Mouse (Mus musculus) embryo, embryonic 11.5 days (tissue): ENCODE results near the gene Raf1.
A peak's percentile ranks its signal among the peaks of the same experiment; 100 is the strongest.

ENCODE experiments used
- DNase-seq: peaks from one replicate; pipeline ENCODE4 v3.0.0-alpha.2; 2012; ENCODE audit warnings: low read depth, low spot score

Gene Raf1

GRCm38 (mm10) chr6:115619818-115620217, 56.6 kb downstream of the Raf1 start:
- DNase-seq = no peak

GRCm38 (mm10) chr6:115615983-115616382, 60.5 kb downstream of the Raf1 start:
- no peak for DNase-seq

GRCm38 (mm10) chr6:115613793-115614192, 62.6 kb downstream of the Raf1 start:
- no peak for DNase-seq

GRCm38 (mm10) chr6:115610301-115610700, 66.1 kb downstream of the Raf1 start:
- no peak for DNase-seq

GRCm38 (mm10) chr6:115609121-115609520, 67.3 kb downstream of the Raf1 start:
- no peak for DNase-seq

GRCm38 (mm10) chr6:115607429-115607828, 69.0 kb downstream of the Raf1 start:
- no peak for DNase-seq

GRCm38 (mm10) chr6:115606461-115606860, 70.0 kb downstream of the Raf1 start:
- DNase-seq = no peak

- peak; percentile 82 for DNase-seq
These were observed 74.5 kb downstream of the Raf1 start, which contains the start of gene Mkrn2 for GRCm38 (mm10) chr6:115601715-115602523. Gene Mkrn2 (plus strand): TSS chr6:115601902.

GRCm38 (mm10) chr6:115601322-115601714, 75.1 kb downstream of the Raf1 start:
- no peak for DNase-seq

- DNase-seq = no peak
These were observed 80.8 kb downstream of the Raf1 start for GRCm38 (mm10) chr6:115595667-115596066.

GRCm38 (mm10) chr6:115594463-115594862, 82.0 kb downstream of the Raf1 start:
- DNase-seq = no peak

- no peak for DNase-seq
These were observed 83.2 kb downstream of the Raf1 start for GRCm38 (mm10) chr6:115593252-115593651.

- no peak for DNase-seq
These were observed 84.0 kb downstream of the Raf1 start, which contains the start of gene Mkrn2os for GRCm38 (mm10) chr6:115592458-115592857. Gene Mkrn2os (minus strand): TSS chr6:115592576.

- DNase-seq = no peak
These were observed 84.6 kb downstream of the Raf1 start for GRCm38 (mm10) chr6:115591692-115592359.

GRCm38 (mm10) chr6:115586321-115586720, 90.1 kb downstream of the Raf1 start:
- no peak for DNase-seq

GRCm38 (mm10) chr6:115584176-115584575, 92.3 kb downstream of the Raf1 start:
- DNase-seq = no peak

- DNase-seq = no peak
These were observed 92.9 kb downstream of the Raf1 start for GRCm38 (mm10) chr6:115583430-115584125.

- DNase-seq = no peak
These were observed 93.9 kb downstream of the Raf1 start for GRCm38 (mm10) chr6:115582328-115583115.

GRCm38 (mm10) chr6:115580810-115581209, 95.6 kb downstream of the Raf1 start:
- no peak for DNase-seq

- no peak for DNase-seq
These were observed 98.5 kb downstream of the Raf1 start for GRCm38 (mm10) chr6:115577941-115578340.

GRCm38 (mm10) chr6:115577407-115577806, 99.0 kb downstream of the Raf1 start:
- no peak for DNase-seq
